Mouse (Mus musculus) intestine, embryonic 16.5 days (tissue): ENCODE measurements around the gene Amhr2. TPM values are rescaled to one million over a fixed set of nuclear protein-coding genes. Genes with fewer than 3 reads are reported as not detected.

Experiments
- ATAC-seq: fragments of 200-750 bp; cut with Nextera tagmentation; 2 replicates; pipeline ENCODE4 v1.8.0; 2017; ENCODE audit warnings: moderate TSS enrichment, moderate library complexity
- H3K27ac ChIP-seq: fragments of 300-500 bp; sonication (generic); 2 replicates; pipeline ENCODE4 v1.5.1; 2014; ENCODE audit warnings: mild to moderate bottlenecking, low read length
- H3K27me3 ChIP-seq: fragments of 300-500 bp; sonication (generic); replicated peaks from 2 replicates; pipeline ENCODE4 v1.6.1; 2014; ENCODE audit warnings: low read length, control low read depth, mixed read lengths; ENCODE audit not compliant: control insufficient read depth, insufficient read depth
- H3K36me3 ChIP-seq: fragments of 300-500 bp; sonication (generic); 2 replicates; pipeline ENCODE4 v1.6.1; 2014; ENCODE audit warnings: low read length, control low read depth; ENCODE audit not compliant: control insufficient read depth, insufficient read depth
- H3K4me1 ChIP-seq: fragments of 300-500 bp; sonication (generic); 2 replicates; pipeline ENCODE4 v1.6.1; 2014; ENCODE audit warnings: low read length, control low read depth, mixed read lengths; ENCODE audit not compliant: control insufficient read depth, insufficient read depth
- H3K4me2 ChIP-seq: fragments of 300-500 bp; sonication (generic); 2 replicates; pipeline ENCODE4 v1.6.1; 2014; ENCODE audit warnings: low read depth, low read length, control low read depth
- H3K4me3 ChIP-seq: fragments of 300-500 bp; sonication (generic); 2 replicates; pipeline ENCODE4 v1.5.1; 2014; ENCODE audit warnings: mild to moderate bottlenecking, low read length
- H3K9ac ChIP-seq: fragments of 300-500 bp; sonication (generic); 2 replicates; pipeline ENCODE4 v1.6.1; 2014; ENCODE audit warnings: low read depth, low read length
- H3K9me3 ChIP-seq: fragments of 300-500 bp; sonication (generic); 2 replicates; pipeline ENCODE4 v1.6.1; 2016; ENCODE audit warnings: low read length, control low read depth; ENCODE audit not compliant: control insufficient read depth
- WGBS: fragments of 180-500 bp; shearing (Covaris S2); extraction: QIAGEN DNeasy Blood & Tissue Kit; methylation state at CpG from one replicate; pipeline ENCODE4 v1.1.7; 2014; 5-methylcytosine and 5-hydroxymethylcytosine counted together
- polyA plus RNA-seq: library from polyadenylated mRNA; unstranded; fragments of >200 nt; fragmentation: Nextera tagmentation; extraction: Ambion mirVana; gene quantifications from 2 replicates; pipeline ENCODE4 v1.2.1, GENCODE M21; 2015

The Amhr2 gene
- polyA plus RNA-seq = 0.75 and 0.88 TPM in 2 replicates

GRCm38 (mm10) chr15:102445146-102445545, at the start of gene Amhr2:
Gene Amhr2, plus strand, starts transcription at chr15:102445367.
- H3K9ac ChIP-seq = no peak within 1 kb of the TSS
- no peak for ATAC-seq
- H3K9me3 ChIP-seq = no peaks in the 10 kb centered on the region
- H3K4me1 ChIP-seq = no peaks in the 10 kb centered on the region
- 62% methylated on average over 8 of the region's 8 CpGs for WGBS
- H3K4me3 ChIP-seq = no peak within 1 kb of the TSS
- no peak within 1 kb of the TSS for H3K4me2 ChIP-seq
- H3K27me3 ChIP-seq = no peaks in the 10 kb centered on the region
- no peaks in the 10 kb centered on the region for H3K36me3 ChIP-seq
- H3K27ac ChIP-seq = no peak within 1 kb of the TSS

GRCm38 (mm10) chr15:102398629-102399028, 46.5 kb upstream of the Amhr2 start:
- Histone ChIP-seq H3K9me3 (no peaks in the 10 kb centered on the region), H3K36me3 (no peaks in the 10 kb centered on the region), H3K4me2 (peak overlapping the region; percentile 62), H3K4me1 (peaks cover 21% of the 10 kb centered on the region), H3K27me3 (no peaks in the 10 kb centered on the region), H3K27ac (peak overlapping the region; percentile 97), H3K9ac (no peak overlapping the region), H3K4me3 (peak overlapping the region; percentile 48; the same call in 1 of the 2 replicates)
- WGBS = 24% methylated on average over 5 of the region's 5 CpGs
- ATAC-seq = no peak

- Histone ChIP-seq H3K4me3 (peak overlapping the region; percentile 48), H3K9ac (peak overlapping the region; percentile 67), H3K4me1 (peaks cover 16% of the 10 kb centered on the region), H3K36me3 (no peaks in the 10 kb centered on the region), H3K9me3 (no peaks in the 10 kb centered on the region), H3K4me2 (peak overlapping the region; percentile 62), H3K27me3 (no peaks in the 10 kb centered on the region), H3K27ac (peak overlapping the region; percentile 97)
- WGBS = 2% methylated on average over 34 of the region's 34 CpGs
- ATAC-seq = peak; percentile 89
Measured at GRCm38 (mm10) chr15:102399229-102400221, 45.6 kb upstream of the Amhr2 start.

GRCm38 (mm10) chr15:102400476-102401045, 44.6 kb upstream of the Amhr2 start:
- no peaks in the 10 kb centered on the region for H3K9me3 ChIP-seq
- H3K27me3 ChIP-seq = no peaks in the 10 kb centered on the region
- H3K9ac ChIP-seq = no peak overlapping the region
- H3K4me1 ChIP-seq = peaks cover 11% of the 10 kb centered on the region; the same call in 1 of the 2 replicates
- no peak overlapping the region for H3K4me3 ChIP-seq
- ATAC-seq = no peak
- peak overlapping the region; percentile 62; the same call in 1 of the 2 replicates for H3K4me2 ChIP-seq
- 84% methylated on average over 10 of the region's 10 CpGs for WGBS
- peak overlapping the region; percentile 97 for H3K27ac ChIP-seq
- no peaks in the 10 kb centered on the region for H3K36me3 ChIP-seq

GRCm38 (mm10) chr15:102401278-102401677, 43.9 kb upstream of the Amhr2 start:
- peaks cover 11% of the 10 kb centered on the region; the same call in 1 of the 2 replicates for H3K4me1 ChIP-seq
- no peaks in the 10 kb centered on the region for H3K36me3 ChIP-seq
- no peak for ATAC-seq
- H3K27me3 ChIP-seq = no peaks in the 10 kb centered on the region
- H3K9ac ChIP-seq = no peak overlapping the region
- WGBS = 86% methylated on average over 2 of the region's 2 CpGs
- H3K9me3 ChIP-seq = no peaks in the 10 kb centered on the region
- no peak overlapping the region for H3K27ac ChIP-seq
- H3K4me3 ChIP-seq = no peak overlapping the region
- no peak overlapping the region for H3K4me2 ChIP-seq

- no peak for ATAC-seq
- Histone ChIP-seq H3K4me1 (peaks cover 14% of the 10 kb centered on the region), H3K36me3 (no peaks in the 10 kb centered on the region), H3K4me2 (no peak overlapping the region), H3K9me3 (no peaks in the 10 kb centered on the region), H3K9ac (no peak overlapping the region), H3K27ac (no peak overlapping the region), H3K4me3 (no peak overlapping the region), H3K27me3 (no peaks in the 10 kb centered on the region)
- 96% methylated on average over 3 of the region's 3 CpGs for WGBS
Measured at GRCm38 (mm10) chr15:102402210-102402609, 43.0 kb upstream of the Amhr2 start.

GRCm38 (mm10) chr15:102404608-102405488, 40.3 kb upstream of the Amhr2 start:
- Histone ChIP-seq H3K9ac (peak overlapping the region; percentile 86), H3K4me2 (peak overlapping the region; percentile 71), H3K27me3 (no peaks in the 10 kb centered on the region), H3K4me1 (peaks cover 22% of the 10 kb centered on the region), H3K27ac (peak overlapping the region; percentile 100), H3K36me3 (peaks cover 12% of the 10 kb centered on the region; the same call in 1 of the 2 replicates), H3K9me3 (no peaks in the 10 kb centered on the region), H3K4me3 (peak overlapping the region; percentile 58)
- no peak; the same call in 1 of the 2 replicates for ATAC-seq
- 15% methylated on average over 34 of the region's 34 CpGs for WGBS

- peaks cover 16% of the 10 kb centered on the region for H3K36me3 ChIP-seq
- H3K4me3 ChIP-seq = peak within 1 kb of the TSS; percentile 76
- peak within 1 kb of the TSS; percentile 100 for H3K27ac ChIP-seq
- under 1% methylated on average over 38 of the region's 38 CpGs for WGBS
- no peaks in the 10 kb centered on the region for H3K27me3 ChIP-seq
- H3K9ac ChIP-seq = peak within 1 kb of the TSS; percentile 96
- ATAC-seq = peak; percentile 97
- H3K9me3 ChIP-seq = no peaks in the 10 kb centered on the region
- peaks cover 26% of the 10 kb centered on the region for H3K4me1 ChIP-seq
- peak within 1 kb of the TSS; percentile 71 for H3K4me2 ChIP-seq
Measured at GRCm38 (mm10) chr15:102405489-102406195, 39.5 kb upstream of the Amhr2 start, which contains the start of gene Sp1. Gene Sp1, plus strand, starts transcription at chr15:102406143.
